Mouse (Mus musculus): ENCODE data around the gene Chst14. TPM values are rescaled to one million over a fixed set of nuclear protein-coding genes. Genes with fewer than 3 reads are reported as not detected.

The Chst14 gene
- polyA plus RNA-seq, 1 experiment from 2014 or later = 28.6 TPM

- no peak overlapping the region for H3K4me3 ChIP-seq (ENCODE audit: low read length)
- WGBS = 49% methylated on average over 11 of the region's 11 CpGs
- H3K9me3 ChIP-seq (ENCODE audit: control insufficient read depth, low read length) = no peaks in the 10 kb centered on the region
- H3K27ac ChIP-seq (ENCODE audit: low read length) = no peak overlapping the region
- no peak overlapping the region for H3K9ac ChIP-seq (ENCODE audit: low read length)
- ATAC-seq (ENCODE audit: low read depth) = 0 out of 2 replicates have a peak, but pooled peaks have one; percentile 26
- peaks cover 3% of the 10 kb centered on the region; the same call in 1 of the 2 replicates for H3K36me3 ChIP-seq (ENCODE audit: control insufficient read depth, insufficient read depth, low read length)
- no peaks in the 10 kb centered on the region for H3K27me3 ChIP-seq (ENCODE audit: control insufficient read depth, insufficient read depth, low read depth, low read length)
- H3K4me1 ChIP-seq (replicated peaks; ENCODE audit: control insufficient read depth, insufficient read depth, low read length) = peaks cover 9% of the 10 kb centered on the region
- no peak overlapping the region for H3K4me2 ChIP-seq (ENCODE audit: low read depth, low read length)
Observed at GRCm38 (mm10) chr2:118913551-118914276, 12.6 kb upstream of the Chst14 start.

- Histone ChIP-seq H3K27me3 (ENCODE audit: control insufficient read depth, insufficient read depth, low read depth, low read length) (no peaks in the 10 kb centered on the region), H3K36me3 (ENCODE audit: control insufficient read depth, insufficient read depth, low read length) (peaks cover 3% of the 10 kb centered on the region; the same call in 1 of the 2 replicates), H3K4me3 (ENCODE audit: low read length) (no peak overlapping the region), H3K27ac (ENCODE audit: low read length) (no peak overlapping the region), H3K4me2 (ENCODE audit: low read depth, low read length) (no peak overlapping the region), H3K4me1 (replicated peaks; ENCODE audit: control insufficient read depth, insufficient read depth, low read length) (peaks cover 12% of the 10 kb centered on the region), H3K9ac (ENCODE audit: low read length) (no peak overlapping the region), H3K9me3 (ENCODE audit: control insufficient read depth, low read length) (no peaks in the 10 kb centered on the region)
- ATAC-seq (ENCODE audit: low read depth) = no peak
- WGBS = 62% methylated on average over 8 of the region's 8 CpGs
Observed at GRCm38 (mm10) chr2:118914685-118915084, 11.6 kb upstream of the Chst14 start.

GRCm38 (mm10) chr2:118916436-118916835 lies 9.9 kb upstream of the Chst14 start:
- Histone ChIP-seq H3K36me3 (ENCODE audit: control insufficient read depth, insufficient read depth, low read length) (peaks cover 3% of the 10 kb centered on the region), H3K4me1 (replicated peaks; ENCODE audit: control insufficient read depth, insufficient read depth, low read length) (peaks cover 12% of the 10 kb centered on the region), H3K9me3 (ENCODE audit: control insufficient read depth, low read length) (no peaks in the 10 kb centered on the region), H3K4me3 (ENCODE audit: low read length) (no peak overlapping the region), H3K9ac (ENCODE audit: low read length) (no peak overlapping the region), H3K27ac (ENCODE audit: low read length) (no peak overlapping the region), H3K4me2 (ENCODE audit: low read depth, low read length) (no peak overlapping the region), H3K27me3 (ENCODE audit: control insufficient read depth, insufficient read depth, low read depth, low read length) (no peaks in the 10 kb centered on the region)
- WGBS = 92% methylated on average over 17 of the region's 17 CpGs
- ATAC-seq (ENCODE audit: low read depth) = no peak

DNA sequence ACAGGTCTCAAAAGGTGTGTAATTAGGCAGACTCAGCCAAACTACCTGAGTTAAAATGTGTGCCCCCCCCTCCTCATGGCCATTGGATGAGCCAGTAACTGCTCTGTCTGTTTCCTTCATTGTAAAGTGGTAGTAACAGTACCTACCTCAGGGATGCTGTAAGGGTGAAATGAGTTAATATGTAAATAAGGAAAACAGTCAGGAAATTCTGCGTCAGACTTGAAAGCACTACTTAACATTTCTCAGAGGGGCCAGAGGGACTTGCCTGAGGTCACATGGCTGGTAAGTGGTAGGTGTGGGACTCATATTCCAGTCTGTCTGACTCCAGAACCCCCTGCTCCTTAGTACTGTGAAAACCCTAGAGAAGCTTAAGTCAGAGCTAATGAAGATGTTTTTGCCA lies 7.8 kb upstream of the Chst14 start:
- peak overlapping the region; percentile 16 for H3K27ac ChIP-seq (ENCODE audit: low read length)
- H3K9me3 ChIP-seq (ENCODE audit: control insufficient read depth, low read length) = no peaks in the 10 kb centered on the region
- no peaks in the 10 kb centered on the region for H3K27me3 ChIP-seq (ENCODE audit: control insufficient read depth, insufficient read depth, low read depth, low read length)
- H3K4me2 ChIP-seq (ENCODE audit: low read depth, low read length) = no peak overlapping the region
- peaks cover 3% of the 10 kb centered on the region for H3K36me3 ChIP-seq (ENCODE audit: control insufficient read depth, insufficient read depth, low read length)
- no peak overlapping the region for H3K4me3 ChIP-seq (ENCODE audit: low read length)
- H3K9ac ChIP-seq (ENCODE audit: low read length) = no peak overlapping the region
- 0 out of 2 replicates have a peak, but pooled peaks have one; percentile 37 for ATAC-seq (ENCODE audit: low read depth)
- H3K4me1 ChIP-seq (replicated peaks; ENCODE audit: control insufficient read depth, insufficient read depth, low read length) = peaks cover 12% of the 10 kb centered on the region
- 37% methylated on average over 1 of the region's 1 CpGs for WGBS

DNA sequence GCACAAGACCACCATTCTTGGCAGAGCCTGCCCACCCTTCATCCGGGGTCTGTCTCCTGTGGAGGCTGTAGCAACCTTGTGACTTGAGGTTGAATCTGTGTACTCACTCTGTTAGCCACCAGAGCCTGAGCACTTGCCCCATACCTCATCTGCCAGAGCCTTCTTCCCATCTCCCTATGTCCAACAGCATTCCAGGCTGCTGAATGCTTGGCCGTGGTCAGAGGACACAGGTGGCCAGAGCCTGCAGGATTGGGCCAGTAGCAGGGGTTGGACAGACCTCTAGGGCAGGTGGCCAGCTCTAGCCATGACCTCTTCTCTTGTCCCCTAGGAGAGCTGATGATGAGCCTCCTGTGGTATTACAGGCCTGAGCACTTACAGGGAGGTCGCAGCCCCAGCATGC lies 5.9 kb upstream of the Chst14 start:
- Histone ChIP-seq H3K27me3 (ENCODE audit: control insufficient read depth, insufficient read depth, low read depth, low read length) (no peaks in the 10 kb centered on the region), H3K27ac (ENCODE audit: low read length) (no peak overlapping the region), H3K4me2 (ENCODE audit: low read depth, low read length) (no peak overlapping the region), H3K9me3 (ENCODE audit: control insufficient read depth, low read length) (no peaks in the 10 kb centered on the region), H3K36me3 (ENCODE audit: control insufficient read depth, insufficient read depth, low read length) (peaks cover 5% of the 10 kb centered on the region), H3K4me3 (ENCODE audit: low read length) (no peak overlapping the region), H3K9ac (ENCODE audit: low read length) (no peak overlapping the region), H3K4me1 (replicated peaks; ENCODE audit: control insufficient read depth, insufficient read depth, low read length) (peaks cover 12% of the 10 kb centered on the region)
- ATAC-seq (ENCODE audit: low read depth) = no peak
- 75% methylated on average over 3 of the region's 3 CpGs for WGBS

DNA sequence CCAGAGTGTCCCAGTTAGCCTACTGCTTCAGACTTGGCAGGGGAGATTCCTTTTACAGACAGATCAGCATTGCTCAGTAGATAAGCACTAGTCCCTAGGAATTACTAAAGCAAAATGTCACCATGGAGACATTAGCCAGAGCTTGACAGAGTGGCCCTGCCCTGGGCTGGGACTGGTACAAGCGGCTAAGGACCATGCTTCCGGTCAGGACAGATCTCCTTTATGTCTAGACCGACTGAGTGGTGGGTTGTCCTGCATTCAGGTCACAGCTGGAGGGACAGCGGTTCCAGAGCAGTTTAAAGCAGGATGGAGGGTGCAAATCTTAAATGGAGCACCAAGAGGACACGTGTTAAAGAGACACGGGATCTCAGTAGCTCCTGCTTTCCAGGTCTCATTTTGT lies 344 bp upstream of the Chst14 start:
- Histone ChIP-seq H3K4me1 (replicated peaks; ENCODE audit: control insufficient read depth, insufficient read depth, low read length) (peaks cover 18% of the 10 kb centered on the region), H3K27ac (ENCODE audit: low read length) (peak overlapping the region; percentile 72), H3K36me3 (ENCODE audit: control insufficient read depth, insufficient read depth, low read length) (peaks cover 2% of the 10 kb centered on the region; the same call in 1 of the 2 replicates), H3K9me3 (ENCODE audit: control insufficient read depth, low read length) (no peaks in the 10 kb centered on the region), H3K4me3 (ENCODE audit: low read length) (peak overlapping the region; percentile 86), H3K9ac (ENCODE audit: low read length) (peak overlapping the region; percentile 93), H3K4me2 (ENCODE audit: low read depth, low read length) (peak overlapping the region; percentile 85), H3K27me3 (ENCODE audit: control insufficient read depth, insufficient read depth, low read depth, low read length) (no peaks in the 10 kb centered on the region)
- peak; percentile 58 for ATAC-seq (ENCODE audit: low read depth)
- WGBS = 2% methylated on average over 6 of the region's 6 CpGs

DNA sequence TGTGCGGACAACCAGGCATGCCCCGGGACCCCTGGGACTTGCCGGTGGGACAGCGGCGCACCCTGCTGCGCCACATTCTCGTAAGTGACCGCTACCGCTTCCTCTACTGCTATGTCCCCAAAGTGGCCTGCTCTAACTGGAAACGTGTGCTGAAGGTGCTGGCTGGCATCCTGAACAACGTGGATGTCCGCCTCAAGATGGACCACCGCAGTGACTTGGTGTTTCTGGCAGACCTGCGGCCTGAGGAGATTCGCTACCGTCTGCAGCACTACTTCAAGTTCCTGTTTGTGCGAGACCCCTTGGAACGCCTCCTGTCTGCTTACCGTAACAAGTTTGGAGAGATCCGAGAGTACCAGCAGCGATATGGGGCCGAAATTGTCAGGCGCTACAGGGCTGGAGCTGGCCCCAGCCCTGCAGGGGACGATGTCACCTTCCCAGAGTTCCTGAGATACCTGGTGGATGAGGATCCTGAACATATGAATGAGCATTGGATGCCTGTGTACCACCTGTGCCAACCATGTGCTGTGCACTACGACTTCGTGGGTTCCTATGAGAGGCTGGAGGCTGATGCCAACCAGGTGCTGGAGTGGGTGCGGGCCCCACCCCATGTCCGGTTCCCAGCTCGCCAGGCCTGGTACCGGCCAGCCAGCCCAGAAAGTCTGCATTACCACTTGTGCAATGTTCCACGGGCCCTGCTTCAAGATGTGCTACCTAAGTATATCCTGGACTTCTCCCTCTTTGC lies 873 bp downstream of the Chst14 start:
- peaks cover 18% of the 10 kb centered on the region for H3K4me1 ChIP-seq (replicated peaks; ENCODE audit: control insufficient read depth, insufficient read depth, low read length)
- peak overlapping the region; percentile 93 for H3K9ac ChIP-seq (ENCODE audit: low read length)
- 25% methylated on average over 31 of the region's 31 CpGs for WGBS
- H3K27ac ChIP-seq (ENCODE audit: low read length) = peak overlapping the region; percentile 72
- no peaks in the 10 kb centered on the region for H3K9me3 ChIP-seq (ENCODE audit: control insufficient read depth, low read length)
- ATAC-seq (ENCODE audit: low read depth) = peak; percentile 2; the same call in 1 of the 2 replicates
- peak overlapping the region; percentile 86 for H3K4me3 ChIP-seq (ENCODE audit: low read length)
- H3K4me2 ChIP-seq (ENCODE audit: low read depth, low read length) = peak overlapping the region; percentile 85
- no peaks in the 10 kb centered on the region for H3K27me3 ChIP-seq (ENCODE audit: control insufficient read depth, insufficient read depth, low read depth, low read length)
- 0 out of 2 replicates have a peak, but pooled peaks cover 2% of the 10 kb centered on the region for H3K36me3 ChIP-seq (ENCODE audit: control insufficient read depth, insufficient read depth, low read length)

- Histone ChIP-seq H3K9ac (ENCODE audit: low read length) (no peak overlapping the region), H3K27ac (ENCODE audit: low read length) (no peak overlapping the region), H3K9me3 (ENCODE audit: control insufficient read depth, low read length) (no peaks in the 10 kb centered on the region), H3K27me3 (ENCODE audit: control insufficient read depth, insufficient read depth, low read depth, low read length) (no peaks in the 10 kb centered on the region), H3K4me2 (ENCODE audit: low read depth, low read length) (no peak overlapping the region), H3K4me1 (replicated peaks; ENCODE audit: control insufficient read depth, insufficient read depth, low read length) (no peaks in the 10 kb centered on the region), H3K36me3 (ENCODE audit: control insufficient read depth, insufficient read depth, low read length) (no peaks in the 10 kb centered on the region), H3K4me3 (ENCODE audit: low read length) (no peak overlapping the region)
- 56% methylated on average over 7 of the region's 7 CpGs for WGBS
- ATAC-seq (ENCODE audit: low read depth) = no peak
Observed at GRCm38 (mm10) chr2:118941341-118941740, 15.0 kb downstream of the Chst14 start.

DNA sequence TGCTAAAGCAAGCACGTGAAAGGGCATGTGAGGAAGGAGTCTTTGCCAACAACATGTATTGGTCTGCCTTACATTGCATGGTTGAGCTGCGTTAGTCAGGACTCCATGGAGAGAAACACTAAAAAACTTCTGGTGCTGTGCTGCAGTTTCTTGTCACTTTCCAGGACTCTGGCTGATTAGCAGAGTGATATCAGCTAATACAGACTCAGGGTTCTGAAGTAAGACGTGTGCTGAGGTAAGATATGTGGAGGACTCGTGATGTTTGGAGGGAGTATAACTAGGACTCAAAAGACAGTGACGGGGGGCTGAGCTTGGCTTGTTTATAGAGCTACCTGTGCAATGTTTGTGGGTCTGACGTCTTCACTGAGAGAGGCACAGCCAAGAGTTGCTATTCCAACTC lies 16.9 kb downstream of the Chst14 start:
- no peak overlapping the region for H3K4me2 ChIP-seq (ENCODE audit: low read depth, low read length)
- no peaks in the 10 kb centered on the region for H3K9me3 ChIP-seq (ENCODE audit: control insufficient read depth, low read length)
- H3K9ac ChIP-seq (ENCODE audit: low read length) = no peak overlapping the region
- H3K4me3 ChIP-seq (ENCODE audit: low read length) = no peak overlapping the region
- WGBS = 80% methylated on average over 6 of the region's 6 CpGs
- no peaks in the 10 kb centered on the region for H3K36me3 ChIP-seq (ENCODE audit: control insufficient read depth, insufficient read depth, low read length)
- no peak overlapping the region for H3K27ac ChIP-seq (ENCODE audit: low read length)
- no peak for ATAC-seq (ENCODE audit: low read depth)
- H3K4me1 ChIP-seq (replicated peaks; ENCODE audit: control insufficient read depth, insufficient read depth, low read length) = no peaks in the 10 kb centered on the region
- no peaks in the 10 kb centered on the region for H3K27me3 ChIP-seq (ENCODE audit: control insufficient read depth, insufficient read depth, low read depth, low read length)
